Mouse (Mus musculus) ES-Bruce4 (cell line): ENCODE data around the gene Arhgef19.

Experiments
- EP300 ChIP-seq: IDR thresholded peaks from 2 replicates; pipeline ENCODE4 v1.6.1; 2011; ENCODE audit warnings: low read depth, low read length; ENCODE audit not compliant: insufficient read depth
- POLR2A ChIP-seq: IDR thresholded peaks from one replicate; pipeline ENCODE4 v1.8.1; 2011; ENCODE audit warnings: low read length; ENCODE audit not compliant: insufficient read depth

GRCm38 (mm10) chr4:141210524-141211219 is 28.6 kb upstream of the Arhgef19 start:
- no peak for TF ChIP-seq POLR2A
- no peak for TF ChIP-seq EP300
